Mouse (Mus musculus): ENCODE measurements around the gene Kazn. TPM values are rescaled to one million over a fixed set of nuclear protein-coding genes. Genes with fewer than 3 reads are reported as not detected.

The Kazn gene
- polyA plus RNA-seq, 1 experiment from 2014 or later: 16.4 TPM

- WGBS: 57% methylated on average over 13 of the region's 13 CpGs
- no peak overlapping the region for H3K4me3 ChIP-seq (replicated peaks)
- H3K27ac ChIP-seq (replicated peaks): no peak overlapping the region
- peaks cover 51% of the 10 kb centered on the region for H3K4me1 ChIP-seq
- no peak overlapping the region for H3K9ac ChIP-seq
- no peaks in the 10 kb centered on the region for H3K27me3 ChIP-seq
- no peaks in the 10 kb centered on the region for H3K9me3 ChIP-seq (replicated peaks)
- no peak for ATAC-seq (ENCODE audit: insufficient number of reproducible peaks, low FRiP score, low TSS enrichment, low read depth)
- H3K4me2 ChIP-seq (replicated peaks): no peak overlapping the region
- no peaks in the 10 kb centered on the region for H3K36me3 ChIP-seq
Measured at GRCm38 (mm10) chr4:142074060-142074732, 165.0 kb downstream of the Kazn start.

DNA sequence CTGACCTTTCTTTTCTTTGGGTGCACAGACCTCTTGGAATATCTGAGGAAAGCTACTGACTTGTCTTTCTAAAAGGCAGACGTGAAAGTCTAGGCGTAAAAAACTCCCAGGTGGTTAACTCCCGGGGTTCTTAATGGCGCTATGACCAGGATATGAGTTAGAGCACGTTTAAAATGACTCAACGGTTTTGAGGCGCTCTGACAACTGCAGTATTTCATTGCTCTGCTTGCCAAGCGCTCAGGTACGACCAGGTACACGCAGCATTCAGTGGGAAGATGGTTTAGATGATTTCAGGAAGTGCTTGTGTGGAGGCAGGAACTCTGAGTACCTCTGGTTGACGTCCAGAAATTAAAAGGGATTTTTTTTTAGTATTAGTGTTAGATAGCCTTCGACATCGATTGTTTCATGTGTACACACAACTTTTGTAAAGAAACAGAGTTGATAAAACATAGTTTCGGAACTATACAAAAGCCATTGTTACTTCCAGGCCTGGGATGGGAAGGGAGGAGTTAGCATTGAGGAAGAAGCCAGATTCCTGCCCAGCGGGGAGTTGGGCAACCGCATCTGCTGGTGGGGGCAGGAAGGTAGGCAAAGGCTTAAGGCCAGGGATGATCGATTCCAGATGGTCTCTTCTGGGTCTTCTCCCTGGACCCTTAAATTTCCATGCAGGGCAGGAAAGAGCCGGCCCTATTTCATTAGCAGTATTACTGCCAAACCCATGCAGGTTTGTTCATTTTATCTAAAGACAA, 167.8 kb downstream of the Kazn start:
- Histone ChIP-seq H3K27me3 (no peaks in the 10 kb centered on the region), H3K36me3 (no peaks in the 10 kb centered on the region), H3K9ac (no peak overlapping the region), H3K4me1 (peaks cover 41% of the 10 kb centered on the region), H3K4me3 (replicated peaks) (no peak overlapping the region), H3K4me2 (replicated peaks) (0 out of 2 replicates have a peak overlapping the region, but pooled peaks have one; percentile 12), H3K27ac (replicated peaks) (peak overlapping the region; percentile 31; the same call in 1 of the 2 replicates), H3K9me3 (replicated peaks) (no peaks in the 10 kb centered on the region)
- whole genome bisulfite sequencing: 16% methylated on average over 18 of the region's 18 CpGs
- ATAC-seq (ENCODE audit: insufficient number of reproducible peaks, low FRiP score, low TSS enrichment, low read depth): no peak

GRCm38 (mm10) chr4:142070840-142071239, 168.4 kb downstream of the Kazn start:
- Histone ChIP-seq H3K27ac (replicated peaks) (0 out of 2 replicates have a peak overlapping the region, but pooled peaks have one; percentile 31), H3K4me1 (peaks cover 45% of the 10 kb centered on the region), H3K4me3 (replicated peaks) (no peak overlapping the region), H3K9me3 (replicated peaks) (no peaks in the 10 kb centered on the region), H3K9ac (no peak overlapping the region), H3K36me3 (no peaks in the 10 kb centered on the region), H3K4me2 (replicated peaks) (no peak overlapping the region), H3K27me3 (no peaks in the 10 kb centered on the region)
- ATAC-seq (ENCODE audit: insufficient number of reproducible peaks, low FRiP score, low TSS enrichment, low read depth): no peak
- WGBS: 24% methylated on average over 8 of the region's 8 CpGs

GRCm38 (mm10) chr4:142068899-142069812, 170.0 kb downstream of the Kazn start:
- H3K36me3 ChIP-seq: no peaks in the 10 kb centered on the region
- no peaks in the 10 kb centered on the region for H3K27me3 ChIP-seq
- no peak overlapping the region for H3K4me3 ChIP-seq (replicated peaks)
- ATAC-seq (ENCODE audit: insufficient number of reproducible peaks, low FRiP score, low TSS enrichment, low read depth): no peak
- no peaks in the 10 kb centered on the region for H3K9me3 ChIP-seq (replicated peaks)
- H3K4me1 ChIP-seq: peaks cover 39% of the 10 kb centered on the region
- WGBS: 45% methylated on average over 18 of the region's 18 CpGs
- H3K9ac ChIP-seq: no peak overlapping the region
- no peak overlapping the region for H3K4me2 ChIP-seq (replicated peaks)
- no peak overlapping the region for H3K27ac ChIP-seq (replicated peaks)

- Histone ChIP-seq H3K9me3 (replicated peaks) (no peaks in the 10 kb centered on the region), H3K27me3 (no peaks in the 10 kb centered on the region), H3K36me3 (no peaks in the 10 kb centered on the region), H3K9ac (no peak overlapping the region), H3K4me2 (replicated peaks) (no peak overlapping the region), H3K27ac (replicated peaks) (no peak overlapping the region), H3K4me1 (peaks cover 38% of the 10 kb centered on the region), H3K4me3 (replicated peaks) (no peak overlapping the region)
- 56% methylated on average over 4 of the region's 4 CpGs for WGBS
- no peak for ATAC-seq (ENCODE audit: insufficient number of reproducible peaks, low FRiP score, low TSS enrichment, low read depth)
Measured at GRCm38 (mm10) chr4:142066576-142066975, 172.6 kb downstream of the Kazn start.

DNA sequence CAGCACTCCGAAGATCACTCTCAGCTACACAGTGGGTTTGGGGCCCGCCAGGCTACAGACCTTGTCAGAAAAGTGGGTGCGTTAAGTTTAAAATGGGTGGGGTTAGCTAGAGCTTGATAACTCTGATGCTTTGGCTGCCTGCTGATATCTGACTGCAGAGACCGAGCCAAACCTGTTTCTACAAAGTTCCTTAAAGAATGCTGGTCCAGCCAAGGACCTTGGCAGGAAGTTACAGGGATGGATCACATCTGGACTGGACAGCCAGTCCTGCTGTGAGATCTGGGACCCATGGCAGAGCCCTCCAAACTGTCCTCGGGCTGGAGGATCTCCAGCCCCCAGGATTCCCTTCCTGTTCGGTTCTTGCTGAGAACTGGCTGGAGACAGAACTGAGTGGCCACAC, 173.4 kb downstream of the Kazn start:
- H3K4me3 ChIP-seq (replicated peaks): no peak overlapping the region
- no peak overlapping the region for H3K4me2 ChIP-seq (replicated peaks)
- H3K9me3 ChIP-seq (replicated peaks): no peaks in the 10 kb centered on the region
- H3K4me1 ChIP-seq: peaks cover 34% of the 10 kb centered on the region
- ATAC-seq (ENCODE audit: insufficient number of reproducible peaks, low FRiP score, low TSS enrichment, low read depth): no peak; the same call in 1 of the 2 replicates
- H3K27me3 ChIP-seq: no peaks in the 10 kb centered on the region
- H3K27ac ChIP-seq (replicated peaks): 0 out of 2 replicates have a peak overlapping the region, but pooled peaks have one; percentile 0
- 48% methylated on average over 6 of the region's 6 CpGs for WGBS
- no peaks in the 10 kb centered on the region for H3K36me3 ChIP-seq
- no peak overlapping the region for H3K9ac ChIP-seq

GRCm38 (mm10) chr4:142065270-142065669, 173.9 kb downstream of the Kazn start:
- ATAC-seq (ENCODE audit: insufficient number of reproducible peaks, low FRiP score, low TSS enrichment, low read depth): no peak

DNA sequence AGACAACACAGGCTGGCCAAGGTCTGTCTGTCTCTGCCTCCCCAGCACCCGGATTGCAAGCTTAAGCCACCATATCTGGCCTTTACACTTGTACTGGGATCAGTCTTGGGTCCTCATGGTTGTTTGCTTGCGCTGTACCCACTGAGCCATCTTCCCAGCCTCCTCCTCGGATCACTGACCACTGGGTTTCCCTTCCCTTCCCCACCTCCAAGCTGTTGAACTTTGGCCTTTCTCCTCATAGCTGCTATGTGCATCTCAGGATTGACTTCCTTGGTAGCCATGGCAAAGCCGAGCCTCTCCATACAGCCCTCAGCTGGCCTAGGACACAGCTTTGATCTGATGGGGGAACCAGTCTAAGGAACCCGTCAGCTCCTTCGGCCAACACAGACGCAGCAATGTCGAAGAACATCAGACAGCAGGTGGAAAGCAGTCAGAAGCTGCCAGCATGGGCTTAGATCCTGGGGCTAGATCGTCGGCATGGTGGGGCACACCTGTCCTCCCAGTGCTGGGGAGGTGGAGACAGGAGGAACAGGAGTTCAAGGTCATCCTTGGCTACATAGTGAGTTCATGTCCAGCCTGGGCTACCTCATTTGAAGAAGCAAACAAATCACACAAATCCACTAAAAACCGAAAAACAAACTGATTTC, 174.5 kb downstream of the Kazn start:
- WGBS: 84% methylated on average over 11 of the region's 11 CpGs
- Histone ChIP-seq H3K9ac (no peak overlapping the region), H3K27me3 (no peaks in the 10 kb centered on the region), H3K4me1 (peaks cover 33% of the 10 kb centered on the region), H3K4me3 (replicated peaks) (no peak overlapping the region), H3K36me3 (no peaks in the 10 kb centered on the region), H3K27ac (replicated peaks) (no peak overlapping the region), H3K9me3 (replicated peaks) (no peaks in the 10 kb centered on the region), H3K4me2 (replicated peaks) (no peak overlapping the region)
- no peak for ATAC-seq (ENCODE audit: insufficient number of reproducible peaks, low FRiP score, low TSS enrichment, low read depth)

More at GRCm38 (mm10) chr4:142065270-142065669, 173.9 kb downstream of the Kazn start:
- no peaks in the 10 kb centered on the region for H3K9me3 ChIP-seq (replicated peaks)
- H3K9ac ChIP-seq: no peak overlapping the region
- 0 out of 2 replicates have a peak overlapping the region, but pooled peaks have one; percentile 0 for H3K27ac ChIP-seq (replicated peaks)
- no peaks in the 10 kb centered on the region for H3K27me3 ChIP-seq
- no peaks in the 10 kb centered on the region for H3K36me3 ChIP-seq
- H3K4me1 ChIP-seq: peaks cover 33% of the 10 kb centered on the region
- H3K4me2 ChIP-seq (replicated peaks): no peak overlapping the region
- WGBS: 63% methylated on average over 8 of the region's 8 CpGs
- no peak overlapping the region for H3K4me3 ChIP-seq (replicated peaks)

- Histone ChIP-seq H3K4me1 (peaks cover 30% of the 10 kb centered on the region), H3K9ac (no peak overlapping the region), H3K9me3 (replicated peaks) (no peaks in the 10 kb centered on the region), H3K36me3 (no peaks in the 10 kb centered on the region), H3K27ac (replicated peaks) (no peak overlapping the region), H3K4me3 (replicated peaks) (no peak overlapping the region), H3K27me3 (no peaks in the 10 kb centered on the region), H3K4me2 (replicated peaks) (no peak overlapping the region)
- 86% methylated on average over 8 of the region's 8 CpGs for WGBS
- ATAC-seq (ENCODE audit: insufficient number of reproducible peaks, low FRiP score, low TSS enrichment, low read depth): no peak
Measured at GRCm38 (mm10) chr4:142063057-142063534, 176.1 kb downstream of the Kazn start.

- Histone ChIP-seq H3K27ac (replicated peaks) (no peak overlapping the region; the same call in 1 of the 2 replicates), H3K4me2 (replicated peaks) (no peak overlapping the region), H3K9me3 (replicated peaks) (no peaks in the 10 kb centered on the region), H3K9ac (no peak overlapping the region), H3K4me1 (peaks cover 35% of the 10 kb centered on the region), H3K27me3 (no peaks in the 10 kb centered on the region), H3K4me3 (replicated peaks) (no peak overlapping the region), H3K36me3 (no peaks in the 10 kb centered on the region)
- no peak for ATAC-seq (ENCODE audit: insufficient number of reproducible peaks, low FRiP score, low TSS enrichment, low read depth)
- 68% methylated on average over 23 of the region's 23 CpGs for WGBS
Measured at GRCm38 (mm10) chr4:142061485-142062240, 177.5 kb downstream of the Kazn start.
